Mouse (Mus musculus) MEL (cell line): ENCODE results near the gene Kpna3. TPM values are rescaled to one million over a fixed set of nuclear protein-coding genes. Genes with fewer than 3 reads are reported as not detected.

Experiments used
- DNase-seq: peaks from one replicate; pipeline ENCODE4 v3.0.0; 2011; ENCODE audit warnings: low read depth, low spot score
- H3K27ac ChIP-seq: 2 replicates; pipeline ENCODE4 v1.5.1; 2012; ENCODE audit warnings: low read depth, mild to moderate bottlenecking, control low read depth, low read length, moderate library complexity; ENCODE audit not compliant: control insufficient read depth
- H3K27me3 ChIP-seq, 2 experiments: fragments of 150-350 bp in 1 of 2; sonication (generic) in 1 of 2; 2 replicates each; pipeline ENCODE4 v1.6.1; 2012; ENCODE audit warnings: low read length in 2 of 2, mild to moderate bottlenecking in 2 of 2, improper control_type of control experiment in 1 of 2, moderate library complexity in 1 of 2; ENCODE audit not compliant: insufficient read depth in 2 of 2, control insufficient read depth in 1 of 2
- H3K36me3 ChIP-seq, 2 experiments: 2 replicates each; pipeline ENCODE4 v1.6.1; 2012 to 2014; ENCODE audit warnings: low read length in 2 of 2, improper control_type of control experiment in 1 of 2, inconsistent platforms in 1 of 2, mild to moderate bottlenecking in 1 of 2; ENCODE audit not compliant: insufficient read depth in 2 of 2, control insufficient read depth in 1 of 2
- H3K4me1 ChIP-seq, 2 experiments: fragments of 150-350 bp in 1 of 2; sonication (generic) in 1 of 2; 2 replicates each; pipeline ENCODE4 v1.6.1; 2012; ENCODE audit warnings: low read length in 2 of 2, improper control_type of control experiment in 1 of 2, mild to moderate bottlenecking in 1 of 2; ENCODE audit not compliant: insufficient read depth in 2 of 2, control insufficient read depth in 1 of 2
- H3K4me3 ChIP-seq, 2 experiments: fragments of 150-350 bp in 1 of 2; sonication (generic) in 1 of 2; 2 replicates each; pipeline ENCODE4 v1.5.1; 2012; ENCODE audit warnings: low read depth in 2 of 2, low read length in 2 of 2, mild to moderate bottlenecking in 2 of 2, moderate library complexity in 2 of 2, control low read depth in 1 of 2, improper control_type of control experiment in 1 of 2; ENCODE audit not compliant: control insufficient read depth in 1 of 2, insufficient read depth in 1 of 2
- H3K79me2 ChIP-seq: 2 replicates; pipeline ENCODE4 v1.6.1; 2012; ENCODE audit warnings: mild to moderate bottlenecking, low read length, moderate library complexity; ENCODE audit not compliant: control insufficient read depth, poor library complexity, insufficient read depth
- H3K9ac ChIP-seq: 2 replicates; pipeline ENCODE4 v1.6.1; 2012; ENCODE audit warnings: low read depth, mild to moderate bottlenecking, control low read depth, low read length, moderate library complexity; ENCODE audit not compliant: control insufficient read depth, poor library complexity, severe bottlenecking
- H3K9me3 ChIP-seq: fragments of 150-350 bp; sonication (generic); replicated peaks from 2 replicates; pipeline ENCODE4 v1.6.1; 2012; ENCODE audit warnings: mild to moderate bottlenecking, low read length, improper control_type of control experiment, moderate library complexity; ENCODE audit not compliant: insufficient read depth
- CHD1 ChIP-seq: IDR thresholded peaks from 2 replicates; pipeline ENCODE4 v1.6.1; 2012; ENCODE audit warnings: low read depth, mild to moderate bottlenecking, inconsistent platforms, low read length, improper control_type of control experiment
- CHD2 ChIP-seq: IDR thresholded peaks from 2 replicates; pipeline ENCODE4 v1.6.1; 2011; ENCODE audit warnings: low read length, improper control_type of control experiment
- E2F4 ChIP-seq: IDR thresholded peaks from 2 replicates; pipeline ENCODE4 v1.6.1; 2011; ENCODE audit warnings: low read depth, low read length, improper control_type of control experiment, borderline replicate concordance
- ETS1 ChIP-seq: IDR thresholded peaks from 2 replicates; pipeline ENCODE4 v1.6.1; 2012; ENCODE audit warnings: low read depth, mild to moderate bottlenecking, inconsistent platforms, low read length, improper control_type of control experiment, moderate library complexity
- GATA1 ChIP-seq: IDR thresholded peaks from 2 replicates; pipeline ENCODE4 v1.6.1; 2011; ENCODE audit warnings: low read depth, low read length, improper control_type of control experiment
- HCFC1 ChIP-seq: IDR thresholded peaks from 2 replicates; pipeline ENCODE4 v1.6.1; 2012; ENCODE audit warnings: low read depth, mild to moderate bottlenecking, inconsistent platforms, low read length, improper control_type of control experiment, moderate library complexity
- MAFK ChIP-seq: IDR thresholded peaks from 2 replicates; pipeline ENCODE4 v1.6.1; 2011; ENCODE audit warnings: low read depth, mild to moderate bottlenecking, low read length, improper control_type of control experiment, borderline replicate concordance
- MAZ ChIP-seq: IDR thresholded peaks from 2 replicates; pipeline ENCODE4 v1.6.1; 2012; ENCODE audit warnings: low read depth, mild to moderate bottlenecking, inconsistent platforms, low read length, improper control_type of control experiment
- MEF2A ChIP-seq: IDR thresholded peaks from 2 replicates; pipeline ENCODE4 v1.6.1; 2014; ENCODE audit warnings: low read depth, mild to moderate bottlenecking, inconsistent platforms, low read length, improper control_type of control experiment; ENCODE audit not compliant: poor library complexity, insufficient replicate concordance, severe bottlenecking; ENCODE audit errors: extremely low read depth
- MYB ChIP-seq: IDR thresholded peaks from 2 replicates; pipeline ENCODE4 v1.6.1; 2011; ENCODE audit warnings: mild to moderate bottlenecking, low read depth, low read length, improper control_type of control experiment
- MYC ChIP-seq: IDR thresholded peaks from 2 replicates; pipeline ENCODE4 v1.6.1; 2011; ENCODE audit warnings: low read depth, mild to moderate bottlenecking, low read length, improper control_type of control experiment, moderate library complexity
- NELFE ChIP-seq: IDR thresholded peaks from 2 replicates; pipeline ENCODE4 v1.6.1; 2011; ENCODE audit warnings: low read depth, low read length, improper control_type of control experiment
- NRF1 ChIP-seq: IDR thresholded peaks from 2 replicates; pipeline ENCODE4 v1.6.1; 2014; ENCODE audit warnings: low read depth, mild to moderate bottlenecking, inconsistent platforms, low read length, improper control_type of control experiment, moderate library complexity; ENCODE audit not compliant: poor library complexity, insufficient read depth, severe bottlenecking
- POLR2A ChIP-seq, 2 experiments: IDR thresholded peaks; 2 replicates each; pipeline ENCODE4 v1.6.1; 2011 to 2012; ENCODE audit warnings: low read length in 2 of 2, mild to moderate bottlenecking in 2 of 2, control low read depth in 1 of 2, improper control_type of control experiment in 1 of 2, low read depth in 1 of 2, moderate library complexity in 1 of 2; ENCODE audit not compliant: control insufficient read depth in 1 of 2, insufficient read depth in 1 of 2, poor library complexity in 1 of 2
- POLR2AphosphoS5 ChIP-seq: IDR thresholded peaks from 2 replicates; pipeline ENCODE4 v1.6.1; 2012; ENCODE audit warnings: low read depth, borderline replicate concordance, mild to moderate bottlenecking, inconsistent platforms, low read length, moderate library complexity, mixed read lengths
- RAD21 ChIP-seq: IDR thresholded peaks from 2 replicates; pipeline ENCODE4 v1.6.1; 2011; ENCODE audit warnings: mild to moderate bottlenecking, low read depth, low read length, improper control_type of control experiment
- SMC3 ChIP-seq: IDR thresholded peaks from 2 replicates; pipeline ENCODE4 v1.6.1; 2011; ENCODE audit warnings: low read depth, low read length, improper control_type of control experiment
- TBP ChIP-seq: IDR thresholded peaks from 2 replicates; pipeline ENCODE4 v1.8.0; 2011; ENCODE audit warnings: low read depth, low read length, improper control_type of control experiment
- TCF12 ChIP-seq: IDR thresholded peaks from 2 replicates; pipeline ENCODE4 v1.6.1; 2014; ENCODE audit warnings: low read depth, mild to moderate bottlenecking, inconsistent platforms, low read length, improper control_type of control experiment, moderate library complexity
- UBTF ChIP-seq: IDR thresholded peaks from 2 replicates; pipeline ENCODE4 v1.6.1; 2012; ENCODE audit warnings: low read depth, mild to moderate bottlenecking, inconsistent platforms, low read length, improper control_type of control experiment, moderate library complexity, borderline replicate concordance; ENCODE audit not compliant: insufficient read depth
- USF1 ChIP-seq: IDR thresholded peaks from 2 replicates; pipeline ENCODE4 v1.6.1; 2014; ENCODE audit warnings: low read depth, mild to moderate bottlenecking, inconsistent platforms, low read length, improper control_type of control experiment, moderate library complexity
- ZC3H11A ChIP-seq: IDR thresholded peaks from 2 replicates; pipeline ENCODE4 v1.6.1; 2012; ENCODE audit warnings: low read depth, mild to moderate bottlenecking, inconsistent platforms, low read length, improper control_type of control experiment
- ZMIZ1 ChIP-seq: IDR thresholded peaks from 2 replicates; pipeline ENCODE4 v1.6.1; 2012; ENCODE audit warnings: low read depth, mild to moderate bottlenecking, inconsistent platforms, low read length, improper control_type of control experiment, moderate library complexity
- ZNF384 ChIP-seq: IDR thresholded peaks from 2 replicates; pipeline ENCODE4 v1.6.1; 2012; ENCODE audit warnings: low read depth, mild to moderate bottlenecking, inconsistent platforms, low read length, improper control_type of control experiment
- polyA plus RNA-seq, 2 experiments: library from polyadenylated mRNA; stranded (reverse) in 1 of 2; unstranded in 1 of 2; fragments of >175 nt in 1 of 2; fragments of >200 nt in 1 of 2; gene quantifications; 2 replicates each; pipeline versions ENCODE4 v1.2.1 to v1.2.4; 2012; ENCODE audit warnings: low replicate concordance in 2 of 2, low read depth in 1 of 2; ENCODE audit not compliant: insufficient read length in 2 of 2, insufficient read depth in 1 of 2, missing spikeins in 1 of 2
- total RNA-seq: library from RNA; depleted of rRNA; stranded (reverse); fragments of 300-350 nt; gene quantifications from 2 replicates; pipeline ENCODE4 v1.2.3, GENCODE M21; 2012

The Kpna3 gene
- total and polyA plus RNA-seq, 3 experiments = 22.7 to 309 (median 51.3) TPM

DNA sequence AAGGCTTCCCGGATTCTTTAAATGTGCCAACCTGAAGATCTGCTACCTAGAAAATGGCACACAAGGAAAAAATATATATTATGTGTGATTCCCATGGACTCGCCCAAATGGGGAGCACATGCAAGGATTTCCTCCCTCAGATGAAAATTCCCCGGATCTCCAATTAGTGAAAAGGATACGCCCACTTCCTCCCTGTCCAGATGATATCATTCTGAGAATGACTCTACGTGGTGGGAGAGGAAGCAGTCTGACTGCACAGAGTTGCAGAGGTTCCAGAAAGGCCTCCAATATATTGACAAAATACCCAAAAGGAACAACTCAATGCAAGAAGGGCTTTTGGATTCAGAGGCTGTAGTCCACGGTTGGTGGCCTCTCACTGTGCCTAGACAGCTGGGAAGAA, 12.8 kb upstream of the Kpna3 start:
- Histone ChIP-seq H3K27ac (no peak overlapping the region), H3K79me2 (no peaks in the 10 kb centered on the region)
- no peak for TF ChIP-seq UBTF
- TF ChIP-seq NELFE = no peak
- no peak for TF ChIP-seq POLR2AphosphoS5
- TF ChIP-seq ETS1 = 0 out of 2 replicates have a peak, but pooled peaks have one; percentile 13
- TF ChIP-seq, all 39 proteins: peak for 1
- DNase-seq = peak; percentile 30
- no peak overlapping the region for H3K9ac ChIP-seq
- H3K4me3 ChIP-seq = no peak overlapping the region
- no peaks in the 10 kb centered on the region for H3K9me3 ChIP-seq
- no peaks in the 10 kb centered on the region; a peak in 1 of 4 replicates for H3K36me3 ChIP-seq
- peaks cover 0 to 7% of the 10 kb centered on the region in 2 experiments; a peak in 2 of 4 replicates for H3K27me3 ChIP-seq
- peaks cover 0 to 11% of the 10 kb centered on the region in 2 experiments; a peak in 3 of 4 replicates for H3K4me1 ChIP-seq

DNA sequence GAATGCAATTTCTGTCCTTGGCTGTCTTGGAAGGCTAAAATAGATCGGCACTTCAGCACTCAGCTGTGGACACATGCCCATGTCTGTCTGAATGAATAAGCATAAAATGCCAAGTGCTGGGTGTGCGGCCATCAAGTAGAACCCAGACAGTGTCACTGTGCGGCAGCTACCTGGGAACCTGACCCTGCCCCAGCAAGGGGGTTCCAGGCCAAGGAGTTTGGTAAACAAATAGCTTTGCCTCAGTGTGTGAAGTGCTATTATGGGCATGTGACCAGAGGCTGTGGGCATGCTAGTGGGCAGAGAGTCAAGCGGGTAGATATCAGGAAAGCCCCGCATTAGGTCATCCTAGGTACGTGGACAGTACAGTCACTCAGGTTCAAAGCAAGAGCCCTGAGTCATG, 8.1 kb upstream of the Kpna3 start:
- H3K9ac ChIP-seq = no peak overlapping the region
- TF ChIP-seq SMC3 (no peak), MYC (no peak), ZNF384 (no peak), POLR2A (IDR thresholded peaks at IDR 0.05; ENCODE audit: control insufficient read depth in 1 of 2, insufficient read depth in 1 of 2, low read depth in 1 of 2, low read length in 2 of 2, poor library complexity in 1 of 2) (no peak), NRF1 (no peak), ZMIZ1 (no peak), TBP (no peak), CHD2 (no peak), MEF2A (no peak), CHD1 (no peak), MAZ (no peak), USF1 (no peak), E2F4 (no peak), HCFC1 (no peak), MAFK (no peak), GATA1 (no peak), RAD21 (no peak), MYB (no peak), ZC3H11A (no peak), TCF12 (no peak)
- H3K27me3 ChIP-seq = peaks cover 0 to 6% of the 10 kb centered on the region in 2 experiments; a peak in 2 of 4 replicates
- H3K9me3 ChIP-seq = no peaks in the 10 kb centered on the region
- H3K27ac ChIP-seq = no peak overlapping the region
- H3K36me3 ChIP-seq = no peaks in the 10 kb centered on the region; a peak in 1 of 4 replicates
- no peak for DNase-seq
- H3K4me3 ChIP-seq = no peak overlapping the region
- H3K4me1 ChIP-seq = peaks cover 0 to 9% of the 10 kb centered on the region in 2 experiments; a peak in 3 of 4 replicates
- no peaks in the 10 kb centered on the region for H3K79me2 ChIP-seq
